Mouse (Mus musculus): Measurements from ENCODE around the gene Smc6. TPM values are rescaled to one million over a fixed set of nuclear protein-coding genes. Genes with fewer than 3 reads are reported as not detected.

The Smc6 gene
- polyA plus RNA-seq (2014; fragmentation: Nextera tagmentation; extraction: Ambion mirVana), result 91.1 and 95.8 TPM in 2 replicates

DNA sequence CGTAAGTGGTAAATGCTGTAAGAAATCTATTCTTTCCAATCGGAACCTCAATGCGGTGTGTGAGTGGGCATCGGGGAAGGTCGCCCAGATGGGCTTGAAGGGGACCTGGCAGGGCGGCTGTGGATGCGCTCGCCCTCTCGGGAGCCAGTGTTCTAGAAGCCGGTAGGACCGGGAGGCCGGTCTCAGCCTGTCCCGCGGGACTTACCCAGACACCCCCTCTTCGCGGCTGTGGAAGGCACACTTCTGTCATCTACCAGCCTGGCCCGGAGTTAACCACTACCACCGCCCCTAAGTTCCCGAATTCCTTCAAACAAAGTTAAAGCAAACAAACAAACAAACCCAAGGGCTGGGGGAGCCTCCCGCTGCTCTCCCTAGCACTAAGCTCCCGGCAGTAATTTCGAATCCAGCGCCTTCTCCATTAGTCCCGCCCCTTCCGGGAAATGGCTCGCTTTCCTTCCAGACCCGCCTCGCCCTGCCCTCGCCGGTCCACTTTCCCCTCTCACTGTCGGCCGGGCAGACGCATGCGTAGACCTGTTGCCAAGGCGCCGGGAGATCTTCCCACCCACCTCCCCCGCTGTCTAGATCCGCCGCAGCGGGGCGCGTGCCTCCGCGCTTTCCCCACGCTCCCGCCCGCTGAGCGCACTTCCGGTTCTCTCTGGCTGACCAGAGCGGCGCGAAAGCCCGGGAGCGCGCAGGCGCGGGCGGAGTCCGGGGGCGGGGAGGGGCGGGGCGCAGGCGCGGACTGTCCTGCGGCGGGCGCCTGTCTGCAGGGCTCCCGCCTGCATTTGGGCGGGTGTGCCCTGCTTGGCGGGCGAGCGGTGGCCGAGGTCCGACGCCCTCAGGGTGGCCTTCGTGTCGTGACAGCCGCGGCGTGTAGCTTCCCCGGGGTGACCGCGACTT lies at the start of gene Smc6, which contains the start of gene Gen1:
Smc6 (plus strand) TSS at position 505 of the 900 bp plus-strand sequence.
Gen1 (minus strand) TSS at position 420 of the 900 bp plus-strand sequence.
- no peaks in the 10 kb centered on the region for H3K36me3 ChIP-seq (ENCODE audit: control insufficient read depth, insufficient read depth, low read length)
- peak within 1 kb of the TSS; percentile 93 for H3K27ac ChIP-seq (ENCODE audit: low read depth, low read length)
- no peaks in the 10 kb centered on the region for H3K27me3 ChIP-seq (replicated peaks; ENCODE audit: control insufficient read depth, insufficient read depth, low read length)
- peaks cover 21% of the 10 kb centered on the region for H3K4me1 ChIP-seq (replicated peaks; ENCODE audit: control insufficient read depth, insufficient read depth, low read length)
- ATAC-seq (replicated peaks; ENCODE audit: low FRiP score) (peak; percentile 97), DNase-seq (ENCODE audit: low spot score) (peak; percentile 92)
- peak within 1 kb of the TSS; percentile 87 for H3K4me2 ChIP-seq
- WGBS, result under 1% methylated on average over 72 of the region's 83 CpGs
- H3K4me3 ChIP-seq (ENCODE audit: low read depth, low read length), result peak within 1 kb of the TSS; percentile 93
- H3K9me3 ChIP-seq (ENCODE audit: control insufficient read depth, low read length), result no peaks in the 10 kb centered on the region
- peak within 1 kb of the TSS; percentile 96 for H3K9ac ChIP-seq (ENCODE audit: low read depth, low read length)

GRCm38 (mm10) chr12:11216454-11216853 lies 49.2 kb upstream of the Smc6 start:
- WGBS, result 71% methylated on average over 3 of the region's 3 CpGs
- ATAC-seq (replicated peaks; ENCODE audit: low FRiP score) (no peak), DNase-seq (ENCODE audit: low spot score) (no peak)
- no peak overlapping the region for H3K9ac ChIP-seq (ENCODE audit: low read depth, low read length)
- H3K4me1 ChIP-seq (replicated peaks; ENCODE audit: control insufficient read depth, insufficient read depth, low read length), result no peaks in the 10 kb centered on the region
- H3K36me3 ChIP-seq (ENCODE audit: control insufficient read depth, insufficient read depth, low read length), result no peaks in the 10 kb centered on the region
- no peaks in the 10 kb centered on the region for H3K27me3 ChIP-seq (replicated peaks; ENCODE audit: control insufficient read depth, insufficient read depth, low read length)
- no peaks in the 10 kb centered on the region for H3K9me3 ChIP-seq (ENCODE audit: control insufficient read depth, low read length)
- no peak overlapping the region for H3K4me2 ChIP-seq
- H3K4me3 ChIP-seq (ENCODE audit: low read depth, low read length), result no peak overlapping the region
- H3K27ac ChIP-seq (ENCODE audit: low read depth, low read length), result no peak overlapping the region

- H3K4me2 ChIP-seq, result no peak overlapping the region
- no peaks in the 10 kb centered on the region for H3K36me3 ChIP-seq (ENCODE audit: control insufficient read depth, insufficient read depth, low read length)
- ATAC-seq (replicated peaks; ENCODE audit: low FRiP score) (no peak), DNase-seq (ENCODE audit: low spot score) (no peak)
- WGBS, result 66% methylated on average over 7 of the region's 7 CpGs
- no peaks in the 10 kb centered on the region for H3K27me3 ChIP-seq (replicated peaks; ENCODE audit: control insufficient read depth, insufficient read depth, low read length)
- H3K4me1 ChIP-seq (replicated peaks; ENCODE audit: control insufficient read depth, insufficient read depth, low read length), result no peaks in the 10 kb centered on the region
- H3K9ac ChIP-seq (ENCODE audit: low read depth, low read length), result no peak overlapping the region
- H3K4me3 ChIP-seq (ENCODE audit: low read depth, low read length), result no peak overlapping the region
- no peaks in the 10 kb centered on the region for H3K9me3 ChIP-seq (ENCODE audit: control insufficient read depth, low read length)
- H3K27ac ChIP-seq (ENCODE audit: low read depth, low read length), result no peak overlapping the region
Measured at GRCm38 (mm10) chr12:11217726-11218250, 47.9 kb upstream of the Smc6 start.

DNA sequence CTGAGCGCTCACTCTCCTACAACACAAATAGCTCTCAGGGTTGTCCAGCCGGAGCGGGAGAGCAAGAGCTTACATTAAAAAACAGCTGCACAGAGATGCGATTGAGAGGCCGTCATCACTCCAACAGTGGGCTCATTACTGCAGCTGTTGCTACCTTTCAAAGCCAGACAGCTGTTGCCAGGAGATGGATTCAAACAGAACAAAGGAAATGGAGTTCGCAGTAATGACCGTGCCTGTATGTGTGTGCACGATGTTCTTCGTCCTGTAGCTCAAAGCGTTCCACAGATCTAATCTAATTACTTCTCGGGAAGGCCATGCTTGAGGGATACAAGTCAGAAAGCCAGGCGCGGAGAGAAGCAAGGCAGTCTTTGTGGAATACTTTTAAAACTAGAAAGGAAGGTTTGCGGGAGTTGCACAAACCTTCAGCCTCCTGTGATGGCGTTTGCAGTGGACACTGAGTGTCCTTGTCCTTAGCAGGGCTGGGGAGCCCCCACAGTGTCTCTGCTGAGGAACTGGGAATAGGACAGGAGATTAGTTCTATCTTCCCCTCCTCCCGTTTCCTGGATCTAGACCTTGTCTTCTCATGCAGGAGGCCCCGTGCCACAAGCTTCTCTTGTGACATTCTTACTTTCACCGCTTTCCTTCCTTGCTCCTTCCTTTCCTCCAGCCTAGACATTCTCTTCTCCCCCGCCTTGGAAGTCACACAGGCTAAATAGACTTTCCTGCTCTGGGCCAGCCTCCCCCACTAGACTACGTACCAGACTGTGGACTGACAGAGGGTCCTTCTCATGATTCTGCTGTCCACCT lies 44.0 kb upstream of the Smc6 start:
- Histone ChIP-seq H3K36me3 (ENCODE audit: control insufficient read depth, insufficient read depth, low read length) (no peaks in the 10 kb centered on the region), H3K4me1 (replicated peaks; ENCODE audit: control insufficient read depth, insufficient read depth, low read length) (no peaks in the 10 kb centered on the region), H3K9me3 (ENCODE audit: control insufficient read depth, low read length) (no peaks in the 10 kb centered on the region), H3K27ac (ENCODE audit: low read depth, low read length) (no peak overlapping the region), H3K4me2 (no peak overlapping the region), H3K9ac (ENCODE audit: low read depth, low read length) (no peak overlapping the region), H3K27me3 (replicated peaks; ENCODE audit: control insufficient read depth, insufficient read depth, low read length) (no peaks in the 10 kb centered on the region), H3K4me3 (ENCODE audit: low read depth, low read length) (no peak overlapping the region)
- DNase-seq (ENCODE audit: low spot score) (no peak), ATAC-seq (replicated peaks; ENCODE audit: low FRiP score) (no peak)
- 71% methylated on average over 20 of the region's 20 CpGs for WGBS

GRCm38 (mm10) chr12:11222566-11222965 lies 43.1 kb upstream of the Smc6 start:
- H3K36me3 ChIP-seq (ENCODE audit: control insufficient read depth, insufficient read depth, low read length), result no peaks in the 10 kb centered on the region
- ATAC-seq (replicated peaks; ENCODE audit: low FRiP score), result no peak
- WGBS, result 56% methylated on average over 3 of the region's 3 CpGs
- no peak overlapping the region for H3K4me2 ChIP-seq
- H3K9ac ChIP-seq (ENCODE audit: low read depth, low read length), result no peak overlapping the region
- H3K9me3 ChIP-seq (ENCODE audit: control insufficient read depth, low read length), result no peaks in the 10 kb centered on the region
- no peak for DNase-seq (ENCODE audit: low spot score)
- no peaks in the 10 kb centered on the region for H3K27me3 ChIP-seq (replicated peaks; ENCODE audit: control insufficient read depth, insufficient read depth, low read length)
- no peak overlapping the region for H3K4me3 ChIP-seq (ENCODE audit: low read depth, low read length)
- H3K4me1 ChIP-seq (replicated peaks; ENCODE audit: control insufficient read depth, insufficient read depth, low read length), result no peaks in the 10 kb centered on the region
- H3K27ac ChIP-seq (ENCODE audit: low read depth, low read length), result no peak overlapping the region

DNA sequence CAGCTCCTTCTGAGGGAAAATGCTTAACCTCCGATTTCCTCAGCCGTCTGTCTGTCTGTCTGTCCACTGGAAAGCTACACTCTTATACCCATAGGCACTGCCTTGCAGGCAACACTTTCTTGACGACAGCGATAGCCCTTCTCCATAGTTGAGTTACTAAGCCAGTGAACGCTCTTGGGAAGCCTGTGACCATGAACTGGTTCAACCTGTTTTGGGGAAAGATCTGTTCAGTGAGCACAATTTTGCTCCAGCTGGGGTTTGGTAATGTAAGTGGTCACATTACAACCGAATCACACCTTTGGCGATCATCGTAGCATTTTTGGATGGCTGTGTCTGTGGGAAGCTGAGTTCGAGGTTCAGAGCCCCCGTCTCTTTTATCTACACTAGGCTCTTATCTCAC lies 42.6 kb upstream of the Smc6 start:
- WGBS, result 66% methylated on average over 10 of the region's 10 CpGs
- H3K4me1 ChIP-seq (replicated peaks; ENCODE audit: control insufficient read depth, insufficient read depth, low read length), result no peaks in the 10 kb centered on the region
- H3K9ac ChIP-seq (ENCODE audit: low read depth, low read length), result no peak overlapping the region
- DNase-seq (ENCODE audit: low spot score), result no peak
- H3K9me3 ChIP-seq (ENCODE audit: control insufficient read depth, low read length), result no peaks in the 10 kb centered on the region
- no peak overlapping the region for H3K4me3 ChIP-seq (ENCODE audit: low read depth, low read length)
- ATAC-seq (replicated peaks; ENCODE audit: low FRiP score), result no peak
- H3K27ac ChIP-seq (ENCODE audit: low read depth, low read length), result no peak overlapping the region
- H3K36me3 ChIP-seq (ENCODE audit: control insufficient read depth, insufficient read depth, low read length), result no peaks in the 10 kb centered on the region
- H3K27me3 ChIP-seq (replicated peaks; ENCODE audit: control insufficient read depth, insufficient read depth, low read length), result no peaks in the 10 kb centered on the region
- no peak overlapping the region for H3K4me2 ChIP-seq

DNA sequence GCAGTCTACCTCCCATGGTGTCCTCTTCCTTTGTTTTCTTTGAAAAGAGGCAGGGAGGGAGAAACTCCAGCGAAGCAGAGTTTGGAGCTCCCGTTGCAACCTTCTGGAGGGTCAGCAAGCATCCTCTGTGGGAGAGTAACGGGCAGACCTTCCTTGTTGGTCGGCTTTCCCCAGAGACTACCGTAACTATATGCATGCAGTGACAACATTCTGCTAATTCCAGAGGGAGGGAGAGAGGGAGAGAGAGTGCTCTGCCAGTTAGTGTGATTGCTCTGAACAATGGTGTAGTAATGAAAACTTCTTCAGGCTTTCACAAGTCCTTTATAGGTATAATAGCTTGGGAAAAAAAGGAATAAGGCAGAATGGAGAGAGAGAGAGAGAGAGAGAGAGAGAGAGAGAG lies 41.0 kb upstream of the Smc6 start:
- H3K4me2 ChIP-seq, result no peak overlapping the region
- ATAC-seq (replicated peaks; ENCODE audit: low FRiP score) (no peak), DNase-seq (ENCODE audit: low spot score) (no peak)
- no peaks in the 10 kb centered on the region for H3K9me3 ChIP-seq (ENCODE audit: control insufficient read depth, low read length)
- H3K4me1 ChIP-seq (replicated peaks; ENCODE audit: control insufficient read depth, insufficient read depth, low read length), result no peaks in the 10 kb centered on the region
- no peaks in the 10 kb centered on the region for H3K36me3 ChIP-seq (ENCODE audit: control insufficient read depth, insufficient read depth, low read length)
- H3K27me3 ChIP-seq (replicated peaks; ENCODE audit: control insufficient read depth, insufficient read depth, low read length), result no peaks in the 10 kb centered on the region
- WGBS, result 24% methylated on average over 5 of the region's 5 CpGs
- no peak overlapping the region for H3K27ac ChIP-seq (ENCODE audit: low read depth, low read length)
- no peak overlapping the region for H3K4me3 ChIP-seq (ENCODE audit: low read depth, low read length)
- no peak overlapping the region for H3K9ac ChIP-seq (ENCODE audit: low read depth, low read length)

DNA sequence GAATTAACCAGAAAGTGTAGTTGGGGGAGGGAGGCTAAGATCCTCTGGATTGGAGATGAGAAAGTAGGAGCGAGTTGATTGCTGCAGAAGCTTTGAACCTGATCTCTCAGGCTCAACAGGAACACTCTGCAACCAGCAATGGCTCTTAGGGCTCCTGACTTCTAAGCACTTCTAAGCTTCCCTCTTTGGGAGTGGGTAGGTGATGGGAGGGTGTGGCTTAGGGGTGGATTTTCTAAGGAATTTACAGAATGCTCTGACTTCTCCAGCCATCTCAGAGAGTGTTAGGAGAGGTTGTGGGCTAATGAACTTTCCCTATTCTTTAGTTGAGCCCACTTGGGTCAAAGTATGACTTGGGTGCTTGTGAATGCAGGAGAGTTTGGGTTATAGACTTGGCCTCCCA lies 39.6 kb upstream of the Smc6 start:
- no peaks in the 10 kb centered on the region for H3K4me1 ChIP-seq (replicated peaks; ENCODE audit: control insufficient read depth, insufficient read depth, low read length)
- 24% methylated on average over 1 of the region's 1 CpGs for WGBS

More for the DNA sequence above, 39.6 kb upstream of the Smc6 start:
- Histone ChIP-seq H3K9me3 (ENCODE audit: control insufficient read depth, low read length) (no peaks in the 10 kb centered on the region), H3K27me3 (replicated peaks; ENCODE audit: control insufficient read depth, insufficient read depth, low read length) (no peaks in the 10 kb centered on the region), H3K27ac (ENCODE audit: low read depth, low read length) (no peak overlapping the region), H3K36me3 (ENCODE audit: control insufficient read depth, insufficient read depth, low read length) (no peaks in the 10 kb centered on the region), H3K4me3 (ENCODE audit: low read depth, low read length) (no peak overlapping the region), H3K9ac (ENCODE audit: low read depth, low read length) (no peak overlapping the region), H3K4me2 (no peak overlapping the region)
- ATAC-seq (replicated peaks; ENCODE audit: low FRiP score) (no peak), DNase-seq (ENCODE audit: low spot score) (no peak)
